Mouse (Mus musculus) ES-Bruce4 (cell line): ENCODE measurements around the gene Irx1. TPM values are rescaled to one million over a fixed set of nuclear protein-coding genes. Genes with fewer than 3 reads are reported as not detected.

Experiments
- H3K27ac ChIP-seq: 2 replicates; pipeline ENCODE4 v1.5.1; 2012; ENCODE audit warnings: low read length, inconsistent platforms; ENCODE audit not compliant: insufficient read depth
- H3K27me3 ChIP-seq: 2 replicates; pipeline ENCODE4 v1.6.1; 2012; ENCODE audit warnings: mild to moderate bottlenecking, low read length, inconsistent platforms; ENCODE audit not compliant: control insufficient read depth, poor library complexity, insufficient read depth, severe bottlenecking
- H3K36me3 ChIP-seq: 2 replicates; pipeline ENCODE4 v1.6.1; 2012; ENCODE audit warnings: inconsistent platforms, mild to moderate bottlenecking, low read length, moderate library complexity; ENCODE audit not compliant: control insufficient read depth, poor library complexity, insufficient read depth, severe bottlenecking
- H3K4me1 ChIP-seq: one replicate; pipeline ENCODE4 v1.8.1; 2011; ENCODE audit warnings: low read length; ENCODE audit not compliant: control insufficient read depth, insufficient read depth
- H3K4me3 ChIP-seq: 2 replicates; pipeline ENCODE4 v1.5.1; 2011; ENCODE audit warnings: low read depth, mild to moderate bottlenecking, low read length
- H3K9ac ChIP-seq: 2 replicates; pipeline ENCODE4 v1.6.1; 2012; ENCODE audit warnings: low read depth, mild to moderate bottlenecking, inconsistent platforms; ENCODE audit not compliant: poor library complexity, severe bottlenecking
- H3K9me3 ChIP-seq: replicated peaks from 2 replicates; pipeline ENCODE4 v1.6.1; 2012; ENCODE audit warnings: mild to moderate bottlenecking, low read length, inconsistent platforms; ENCODE audit not compliant: control insufficient read depth, poor library complexity, insufficient read depth, severe bottlenecking
- CTCF ChIP-seq: IDR thresholded peaks from one replicate; pipeline ENCODE4 v1.8.1; 2011; ENCODE audit warnings: low read depth, low read length
- EP300 ChIP-seq: IDR thresholded peaks from 2 replicates; pipeline ENCODE4 v1.6.1; 2011; ENCODE audit warnings: low read depth, low read length; ENCODE audit not compliant: insufficient read depth
- POLR2A ChIP-seq: IDR thresholded peaks from one replicate; pipeline ENCODE4 v1.8.1; 2011; ENCODE audit warnings: low read length; ENCODE audit not compliant: insufficient read depth
- polyA plus RNA-seq: library from polyadenylated mRNA; stranded (reverse); fragments of >200 nt; gene quantifications from 2 replicates; pipeline ENCODE4 v1.2.4, GENCODE M21; 2011; ENCODE audit warnings: low read depth; ENCODE audit not compliant: missing spikeins, insufficient read depth, insufficient read length

The Irx1 gene
- polyA plus RNA-seq, 1 experiment: not detected

DNA sequence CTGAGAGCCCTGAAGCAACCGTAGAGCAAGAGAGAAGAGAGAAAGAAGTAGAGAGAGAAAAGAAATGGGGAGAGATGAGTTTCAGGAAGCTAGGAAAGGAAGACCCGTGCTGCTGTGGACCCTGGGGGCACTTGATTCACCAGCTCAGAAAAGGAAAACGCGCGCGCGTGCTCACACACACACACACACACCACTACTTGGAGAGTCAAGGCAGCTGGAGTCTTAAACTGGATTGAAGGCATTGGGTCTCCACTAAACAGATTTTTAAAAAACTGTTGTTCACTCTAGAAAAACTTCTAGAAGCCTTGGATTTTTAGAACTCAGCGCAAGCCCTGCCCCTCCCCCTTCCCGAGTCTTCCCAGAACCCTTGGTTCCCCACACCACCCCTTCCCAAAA is 3.2 kb downstream of the Irx1 start:
- Histone ChIP-seq H3K4me1 (no peaks in the 10 kb centered on the region), H3K36me3 (no peaks in the 10 kb centered on the region), H3K9ac (no peak overlapping the region), H3K9me3 (no peaks in the 10 kb centered on the region), H3K4me3 (no peak overlapping the region), H3K27ac (no peak overlapping the region), H3K27me3 (peaks cover 25% of the 10 kb centered on the region)
- no peak for TF ChIP-seq CTCF
- TF ChIP-seq POLR2A: no peak
- no peak for TF ChIP-seq EP300

DNA sequence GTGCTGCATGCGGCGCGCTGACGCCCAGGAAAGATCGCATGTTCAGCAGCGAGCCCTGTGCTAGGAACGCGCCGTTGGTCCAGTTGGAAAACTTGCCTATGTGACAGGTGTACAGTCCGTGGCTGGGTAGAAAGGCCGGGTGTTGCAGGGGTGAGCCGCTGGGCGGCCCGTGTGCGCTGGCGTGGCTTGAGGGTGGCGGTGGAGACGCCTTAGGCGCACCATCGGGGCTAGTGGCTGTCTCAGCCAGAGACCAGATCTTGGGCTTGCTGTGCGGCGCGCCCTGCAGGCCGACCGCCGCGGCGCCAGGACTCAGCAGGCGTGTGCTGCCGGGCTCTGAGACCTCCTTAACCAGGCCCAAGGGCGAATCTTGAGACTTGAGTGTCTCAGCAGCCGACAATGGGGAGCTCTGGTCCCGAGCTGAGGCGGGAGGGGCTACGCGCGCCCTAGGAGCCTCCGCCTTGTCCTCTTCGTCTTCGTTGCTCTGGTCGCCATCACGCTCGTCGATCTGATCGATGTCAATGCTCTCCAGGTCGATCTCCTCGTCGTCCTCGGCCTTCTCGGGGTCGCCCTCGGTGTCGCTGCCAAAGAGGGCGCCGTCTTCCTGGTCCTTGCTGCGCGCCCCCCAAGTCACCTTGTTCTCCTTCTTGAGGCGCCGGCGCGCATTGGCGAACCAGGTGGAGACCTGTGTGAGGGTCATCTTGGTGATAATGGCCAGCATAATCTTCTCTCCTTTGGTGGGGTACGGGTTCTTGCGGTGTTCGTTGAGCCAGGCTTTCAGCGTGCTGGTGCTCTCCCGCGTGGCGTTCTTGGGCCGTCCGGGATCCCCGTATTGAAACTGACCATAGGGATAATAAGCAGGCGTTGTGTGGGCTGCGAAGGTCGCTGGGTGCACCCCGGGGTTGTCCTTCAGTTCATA is 3.9 kb downstream of the Irx1 start:
- peaks cover 22% of the 10 kb centered on the region for H3K27me3 ChIP-seq
- H3K4me3 ChIP-seq: peak overlapping the region; percentile 41
- no peaks in the 10 kb centered on the region for H3K9me3 ChIP-seq
- no peaks in the 10 kb centered on the region for H3K4me1 ChIP-seq
- H3K36me3 ChIP-seq: no peaks in the 10 kb centered on the region
- H3K9ac ChIP-seq: no peak overlapping the region
- TF ChIP-seq EP300 (no peak), CTCF (no peak)
- H3K27ac ChIP-seq: no peak overlapping the region

DNA sequence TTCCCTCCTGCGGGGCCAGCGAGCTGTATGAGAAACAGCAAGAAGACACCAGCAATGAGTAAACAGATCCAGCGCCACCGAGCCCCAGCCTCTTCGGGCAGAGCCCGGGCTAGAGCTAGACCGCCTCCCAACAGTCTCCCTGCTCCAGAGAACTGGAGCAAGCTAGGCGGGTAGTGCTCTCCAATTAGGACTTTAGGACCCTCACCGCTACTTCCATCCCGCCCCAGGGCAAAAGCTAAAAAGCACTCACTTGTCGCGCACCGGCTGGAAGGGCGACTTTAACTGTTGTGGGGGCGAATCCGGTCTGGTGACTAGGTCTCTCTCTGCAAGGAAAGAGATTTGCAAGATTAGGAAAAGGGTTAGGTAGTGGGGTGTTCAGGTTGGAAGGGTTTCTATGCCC is 4.9 kb downstream of the Irx1 start:
- Histone ChIP-seq H3K36me3 (no peaks in the 10 kb centered on the region), H3K4me1 (no peaks in the 10 kb centered on the region), H3K9me3 (no peaks in the 10 kb centered on the region), H3K27me3 (peaks cover 22% of the 10 kb centered on the region), H3K9ac (no peak overlapping the region), H3K4me3 (peak overlapping the region; percentile 28; the same call in 1 of the 2 replicates), H3K27ac (no peak overlapping the region)
- TF ChIP-seq POLR2A (no peak), EP300 (no peak), CTCF (no peak)

DNA sequence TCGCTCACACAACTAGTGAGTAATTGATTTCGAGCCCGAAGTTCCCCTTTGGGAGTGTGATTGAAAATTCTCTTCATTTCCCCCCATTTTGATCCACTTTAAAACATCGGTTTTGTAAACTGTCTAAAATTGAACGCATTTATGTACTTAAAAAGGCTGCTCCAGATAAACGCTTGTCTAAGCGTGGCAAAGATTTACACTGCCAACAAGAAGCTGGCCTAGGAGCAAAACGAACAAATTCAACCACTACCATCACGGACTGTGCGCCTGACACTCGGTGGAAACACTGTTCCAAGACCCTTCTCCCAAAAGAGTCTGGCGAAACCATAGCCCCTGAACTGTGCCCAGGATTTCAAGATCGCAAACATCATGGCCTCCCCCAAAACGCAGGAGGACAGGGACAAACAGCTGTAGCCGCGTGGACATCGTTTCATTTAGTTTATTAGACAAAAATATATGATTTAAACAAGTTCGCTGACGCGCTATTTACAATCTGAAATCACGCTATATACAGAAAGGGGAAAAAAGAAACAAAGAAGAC is 5.6 kb downstream of the Irx1 start:
- TF ChIP-seq EP300: no peak
- Histone ChIP-seq H3K4me1 (no peaks in the 10 kb centered on the region), H3K9ac (no peak overlapping the region), H3K27ac (no peak overlapping the region), H3K4me3 (no peak overlapping the region), H3K36me3 (no peaks in the 10 kb centered on the region), H3K27me3 (peaks cover 16% of the 10 kb centered on the region), H3K9me3 (no peaks in the 10 kb centered on the region)

DNA sequence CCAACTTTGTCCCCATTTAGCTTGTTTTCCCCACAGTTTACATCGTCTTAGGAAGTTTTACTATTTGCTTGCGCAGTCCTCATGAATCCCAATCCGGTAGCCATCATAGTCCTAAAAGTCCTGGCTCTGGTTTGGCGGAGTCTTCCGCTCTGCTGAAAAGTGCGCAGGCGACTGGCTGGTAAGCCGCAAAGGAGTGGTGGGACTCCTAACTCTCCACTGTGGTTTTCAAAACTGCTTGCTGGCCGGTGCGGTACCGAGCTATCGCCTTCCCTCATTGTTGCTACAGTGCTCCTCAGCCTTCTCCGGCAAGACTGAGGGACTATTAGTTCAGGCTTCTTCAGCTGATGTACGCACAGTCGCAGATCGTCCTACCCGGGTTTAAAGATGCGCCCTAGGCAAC is 6.4 kb downstream of the Irx1 start:
- H3K27ac ChIP-seq: no peak overlapping the region
- TF ChIP-seq CTCF: no peak
- no peak for TF ChIP-seq POLR2A
- no peak for TF ChIP-seq EP300
- H3K4me1 ChIP-seq: no peaks in the 10 kb centered on the region
- no peaks in the 10 kb centered on the region for H3K36me3 ChIP-seq
- H3K27me3 ChIP-seq: peaks cover 11% of the 10 kb centered on the region
- H3K4me3 ChIP-seq: peak overlapping the region; percentile 39; the same call in 1 of the 2 replicates
- H3K9ac ChIP-seq: no peak overlapping the region
- no peaks in the 10 kb centered on the region for H3K9me3 ChIP-seq

DNA sequence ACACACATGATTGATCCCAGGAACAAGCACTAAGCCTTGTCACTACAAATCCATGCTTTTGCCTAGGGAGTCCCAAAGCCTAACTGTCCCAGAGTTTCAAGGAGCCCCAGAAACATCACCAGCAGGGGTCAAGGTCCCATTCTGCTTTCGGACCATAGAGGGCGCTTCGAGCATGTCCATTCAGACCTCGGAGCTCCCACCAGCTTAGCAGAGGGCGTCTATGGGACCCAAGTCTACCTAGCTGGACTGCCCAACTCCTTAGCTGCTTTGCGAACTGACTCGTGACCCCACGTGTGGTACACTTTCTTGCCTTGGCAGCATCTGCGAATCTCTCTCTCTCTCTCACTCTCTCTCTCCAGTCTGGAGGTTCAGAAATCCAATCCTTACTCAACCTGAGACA is 7.0 kb downstream of the Irx1 start:
- no peak for TF ChIP-seq EP300
- peak; percentile 76 for TF ChIP-seq CTCF
- Histone ChIP-seq H3K9me3 (no peaks in the 10 kb centered on the region), H3K36me3 (no peaks in the 10 kb centered on the region), H3K9ac (no peak overlapping the region), H3K27ac (no peak overlapping the region), H3K27me3 (peaks cover 11% of the 10 kb centered on the region), H3K4me1 (no peaks in the 10 kb centered on the region), H3K4me3 (no peak overlapping the region)
